Mouse (Mus musculus): ENCODE measurements around the gene Scd2.

- no peak for TF ChIP-seq EP300 (IDR thresholded peaks at IDR 0.05; ENCODE audit: insufficient read depth, low read depth, low read length)
- TF ChIP-seq CTCF (IDR thresholded peaks at IDR 0.05; ENCODE audit: low read depth, low read length), result no peak
These were observed 5.6 kb downstream of the Scd2 start for GRCm38 (mm10) chr19:44299078-44299477.
